Mouse (Mus musculus): ENCODE measurements around the gene Itih4. TPM values are rescaled to one million over a fixed set of nuclear protein-coding genes. Genes with fewer than 3 reads are reported as not detected.

The Itih4 gene
- not detected for total RNA-seq (2023)

DNA sequence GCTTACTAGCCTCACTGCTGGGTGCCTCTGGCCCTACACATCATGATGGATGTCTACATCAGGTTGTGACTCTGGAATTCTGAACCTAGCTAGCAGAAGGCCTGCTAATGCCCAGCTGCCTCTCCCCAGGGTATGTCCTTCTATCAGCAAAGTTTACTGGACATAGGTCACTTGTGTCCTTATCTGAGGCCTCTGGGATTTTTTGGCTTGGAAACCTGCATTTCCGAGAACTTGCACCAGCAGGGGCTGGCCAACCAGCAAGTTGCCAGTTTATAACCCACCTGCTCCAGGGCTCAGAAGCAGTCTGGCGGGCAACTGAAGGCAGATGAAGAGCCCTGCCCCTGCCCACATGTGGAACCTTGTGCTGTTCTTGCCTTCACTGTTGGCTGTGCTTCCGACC lies at the start of gene Itih4:
Gene Itih4 (plus strand): TSS at position 273 of the 400 bp plus-strand sequence.

DNA sequence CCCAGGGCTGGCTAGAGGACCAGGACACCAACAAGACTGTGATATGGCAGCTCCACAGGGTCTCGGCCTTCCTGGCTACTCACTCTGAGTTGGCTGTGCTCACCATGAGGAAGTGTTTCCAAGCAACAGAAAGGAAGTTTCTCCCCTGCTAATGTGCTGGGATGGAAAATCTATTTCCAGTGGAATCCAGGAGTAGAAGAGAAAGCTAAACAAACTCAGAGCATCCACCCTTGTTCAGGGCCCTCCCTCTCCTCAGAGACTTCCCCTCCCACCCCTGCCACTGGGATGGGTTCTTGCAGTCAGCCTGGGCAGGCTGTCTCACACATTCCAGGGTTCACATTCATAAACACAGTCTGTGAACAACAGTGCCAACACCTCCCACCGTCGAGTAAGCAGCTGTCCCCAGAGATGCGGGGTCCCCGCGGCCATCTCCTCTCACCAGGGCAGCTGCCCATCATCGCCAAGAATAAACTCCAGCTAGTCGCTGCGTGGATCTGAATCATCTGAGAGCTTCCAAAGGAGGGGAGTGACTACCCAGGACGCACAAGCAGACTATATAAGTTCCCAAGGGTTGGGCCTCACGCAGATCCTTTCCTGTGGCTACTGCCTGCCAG lies 7.2 kb upstream of the Itih4 start, which contains the start of gene Mustn1:
Gene Mustn1 (plus strand): TSS at position 243 of the 614 bp plus-strand sequence.

DNA sequence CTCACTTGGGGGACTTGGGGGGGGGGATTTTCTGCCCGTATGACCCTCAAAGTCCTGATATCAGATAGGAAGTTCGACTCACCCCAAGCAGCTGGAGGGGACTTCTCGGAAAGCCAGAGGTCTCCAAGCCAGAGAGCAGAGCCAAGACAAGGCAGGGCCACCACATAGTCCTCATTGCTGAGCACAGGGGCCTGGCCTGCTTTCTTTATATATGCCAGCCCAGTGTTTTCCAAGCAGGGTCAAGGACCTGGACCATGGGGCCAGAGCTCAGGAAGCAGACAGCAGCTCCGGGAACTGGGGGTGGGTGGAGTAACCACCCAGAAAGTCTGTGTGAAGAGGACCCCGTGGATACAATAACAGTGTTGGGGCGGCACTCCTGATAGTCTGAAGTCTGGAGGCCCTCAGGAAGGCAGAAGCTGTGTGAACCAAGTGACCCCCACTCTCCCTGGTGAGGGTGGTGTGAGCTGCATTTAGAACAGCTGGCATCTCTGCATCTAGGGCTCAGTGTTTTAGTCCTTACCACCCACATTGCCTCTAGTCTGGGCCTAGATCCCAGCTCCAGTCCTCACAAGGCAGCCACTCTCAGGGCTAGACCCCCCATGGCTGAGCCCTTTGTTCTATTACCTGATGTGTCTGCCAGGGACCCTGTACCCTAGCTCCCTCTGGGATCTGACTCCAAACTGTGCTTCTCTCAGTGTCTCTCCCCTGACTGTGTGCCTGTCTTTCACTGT lies 37.3 kb downstream of the Itih4 start, which contains the start of gene Itih3:
Gene Itih3 (minus strand): TSS at position 386 of the 731 bp plus-strand sequence.

DNA sequence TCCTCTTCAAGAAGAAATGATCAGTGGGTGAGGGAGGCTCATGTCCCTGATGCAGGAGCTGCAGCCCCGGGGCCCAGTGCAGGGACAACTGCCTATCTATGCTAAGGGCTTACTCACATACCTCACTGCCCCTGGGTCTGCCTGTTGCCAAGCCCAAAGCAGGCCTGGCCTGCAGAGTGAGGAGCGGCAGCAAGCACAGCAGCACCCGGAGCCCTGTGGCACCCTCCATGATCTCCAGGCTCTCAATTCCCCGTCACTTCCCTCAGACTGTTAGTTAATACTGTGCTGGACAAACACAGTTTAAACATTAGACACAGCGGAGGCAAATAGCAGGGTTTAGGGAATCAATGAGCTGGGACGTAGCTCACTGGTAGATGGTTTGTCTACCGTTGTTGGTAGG lies 56.8 kb downstream of the Itih4 start, which contains the start of gene Itih1:
Gene Itih1 (minus strand): TSS at position 252 of the 400 bp plus-strand sequence.

DNA sequence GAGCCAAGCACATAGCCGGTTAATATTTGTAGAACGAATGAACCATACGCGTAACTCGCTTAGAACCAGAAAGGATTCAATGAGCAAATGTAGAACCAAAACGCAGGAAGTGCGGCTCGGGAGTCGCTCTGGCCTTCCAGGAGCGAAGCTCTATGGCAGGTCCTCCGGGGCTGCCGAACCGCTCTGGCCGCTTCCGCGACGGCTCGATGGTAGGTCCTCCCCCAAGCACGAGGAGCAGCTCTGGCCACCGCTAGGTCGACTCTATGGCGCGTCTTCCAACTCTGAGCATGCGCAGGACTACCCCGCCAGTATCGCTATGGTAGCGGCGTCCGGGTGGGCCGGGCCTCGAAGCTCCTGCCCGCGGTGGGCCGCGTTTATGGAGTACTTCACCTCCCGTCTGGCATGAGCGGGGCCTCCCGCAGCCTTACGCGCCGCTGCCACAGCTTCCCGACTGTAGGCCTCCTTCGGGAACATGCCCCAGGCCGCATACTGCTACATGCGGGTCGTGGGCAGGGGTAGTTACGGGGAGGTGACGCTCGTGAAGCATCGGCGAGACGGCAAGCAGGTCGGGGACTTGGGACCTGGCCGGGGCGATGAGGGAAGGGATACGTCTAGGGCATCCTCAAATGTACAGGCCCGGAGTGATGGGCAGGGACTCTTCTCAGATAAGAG lies 65.0 kb downstream of the Itih4 start, which contains the start of gene Nek4:
Gene Nek4 (plus strand): TSS at position 224 of the 672 bp plus-strand sequence.

Other genes starting within 250 kb of the Itih4 start
- 1 to 10 TPM; 9.0 to 10.0 TPM for gene Rft1, start 232.1 kb upstream of the Itih4 start, total RNA-seq (2023)
- gene Sfmbt1, start 171.6 kb upstream of the Itih4 start, total RNA-seq (2023), result 10 to 100 TPM; 14.6 to 16.3 TPM
- 10 to 100 TPM; 14.8 to 18.4 TPM for gene Tmem110, start 60.9 kb upstream of the Itih4 start, total RNA-seq (2023)
- under 1 TPM; 0.44 to 0.83 TPM for gene Mustn1, start 7.3 kb upstream of the Itih4 start, total RNA-seq (2023)
- not detected for gene Itih3, start 37.3 kb downstream of the Itih4 start, total RNA-seq (2023)
- not detected for gene Itih1, start 56.8 kb downstream of the Itih4 start, total RNA-seq (2023)
- 1 to 10 TPM; 4.5 to 4.7 TPM for gene Nek4, start 64.9 kb downstream of the Itih4 start, total RNA-seq (2023)
- 10 to 100 TPM; 11.4 to 12.2 TPM for gene Glt8d1, start 114.9 kb downstream of the Itih4 start, total RNA-seq (2023)
- 10 to 100 TPM; 70.6 to 86.4 TPM for gene Spcs1, start 115.2 kb downstream of the Itih4 start, total RNA-seq (2023)
- gene Pbrm1, start 132.7 kb downstream of the Itih4 start, total RNA-seq (2023), result 10 to 100 TPM; 52.5 to 55.0 TPM
- 10 to 100 TPM; 43.5 to 46.3 TPM for gene Gnl3, start 132.7 kb downstream of the Itih4 start, total RNA-seq (2023)
- 10 to 100 TPM; 43.2 to 63.8 TPM for gene Smim4, start 242.5 kb downstream of the Itih4 start, total RNA-seq (2023)
- gene Nt5dc2, start 244.6 kb downstream of the Itih4 start, total RNA-seq (2023), result 10 to 100 TPM; 15.2 to 18.0 TPM

All from neutrophil, adult 83 days (primary cell).